Mouse (Mus musculus) MEL (cell line): Measurements from ENCODE around the gene Bola3. TPM values are rescaled to one million over a fixed set of nuclear protein-coding genes. Genes with fewer than 3 reads are reported as not detected.

ENCODE experiments used
- DNase-seq: peaks from one replicate; pipeline ENCODE4 v3.0.0; 2011; ENCODE audit warnings: low read depth, low spot score
- H3K27ac ChIP-seq: 2 replicates; pipeline ENCODE4 v1.5.1; 2012; ENCODE audit warnings: low read depth, mild to moderate bottlenecking, control low read depth, low read length, moderate library complexity; ENCODE audit not compliant: control insufficient read depth
- H3K27me3 ChIP-seq, 2 experiments: fragments of 150-350 bp in 1 of 2; sonication (generic) in 1 of 2; 2 replicates each; pipeline ENCODE4 v1.6.1; 2012; ENCODE audit warnings: low read length in 2 of 2, mild to moderate bottlenecking in 2 of 2, improper control_type of control experiment in 1 of 2, moderate library complexity in 1 of 2; ENCODE audit not compliant: insufficient read depth in 2 of 2, control insufficient read depth in 1 of 2
- H3K36me3 ChIP-seq, 2 experiments: 2 replicates each; pipeline ENCODE4 v1.6.1; 2012 to 2014; ENCODE audit warnings: low read length in 2 of 2, improper control_type of control experiment in 1 of 2, inconsistent platforms in 1 of 2, mild to moderate bottlenecking in 1 of 2; ENCODE audit not compliant: insufficient read depth in 2 of 2, control insufficient read depth in 1 of 2
- H3K4me1 ChIP-seq, 2 experiments: fragments of 150-350 bp in 1 of 2; sonication (generic) in 1 of 2; 2 replicates each; pipeline ENCODE4 v1.6.1; 2012; ENCODE audit warnings: low read length in 2 of 2, improper control_type of control experiment in 1 of 2, mild to moderate bottlenecking in 1 of 2; ENCODE audit not compliant: insufficient read depth in 2 of 2, control insufficient read depth in 1 of 2
- H3K4me3 ChIP-seq, 2 experiments: fragments of 150-350 bp in 1 of 2; sonication (generic) in 1 of 2; 2 replicates each; pipeline ENCODE4 v1.5.1; 2012; ENCODE audit warnings: low read depth in 2 of 2, low read length in 2 of 2, mild to moderate bottlenecking in 2 of 2, moderate library complexity in 2 of 2, control low read depth in 1 of 2, improper control_type of control experiment in 1 of 2; ENCODE audit not compliant: control insufficient read depth in 1 of 2, insufficient read depth in 1 of 2
- H3K79me2 ChIP-seq: 2 replicates; pipeline ENCODE4 v1.6.1; 2012; ENCODE audit warnings: mild to moderate bottlenecking, low read length, moderate library complexity; ENCODE audit not compliant: control insufficient read depth, poor library complexity, insufficient read depth
- H3K9ac ChIP-seq: 2 replicates; pipeline ENCODE4 v1.6.1; 2012; ENCODE audit warnings: low read depth, mild to moderate bottlenecking, control low read depth, low read length, moderate library complexity; ENCODE audit not compliant: control insufficient read depth, poor library complexity, severe bottlenecking
- H3K9me3 ChIP-seq: fragments of 150-350 bp; sonication (generic); replicated peaks from 2 replicates; pipeline ENCODE4 v1.6.1; 2012; ENCODE audit warnings: mild to moderate bottlenecking, low read length, improper control_type of control experiment, moderate library complexity; ENCODE audit not compliant: insufficient read depth
- CHD1 ChIP-seq: IDR thresholded peaks from 2 replicates; pipeline ENCODE4 v1.6.1; 2012; ENCODE audit warnings: low read depth, mild to moderate bottlenecking, inconsistent platforms, low read length, improper control_type of control experiment
- CHD2 ChIP-seq: IDR thresholded peaks from 2 replicates; pipeline ENCODE4 v1.6.1; 2011; ENCODE audit warnings: low read length, improper control_type of control experiment
- CTCF ChIP-seq, 3 experiments: IDR thresholded peaks in 2 of 3; conservative IDR thresholded peaks in 1 of 3; 2 replicates each; pipeline ENCODE4 v1.5.1; 2011 to 2012; ENCODE audit warnings: low read length in 3 of 3, low read depth in 2 of 3, mild to moderate bottlenecking in 2 of 3, improper control_type of control experiment in 1 of 3, inconsistent platforms in 1 of 3, mixed read lengths in 1 of 3, moderate library complexity in 1 of 3; ENCODE audit not compliant: control insufficient read depth in 1 of 3, insufficient read depth in 1 of 3, poor library complexity in 1 of 3, severe bottlenecking in 1 of 3
- GABPA ChIP-seq: IDR thresholded peaks from 2 replicates; pipeline ENCODE4 v1.6.1; 2012; ENCODE audit warnings: low read depth, mild to moderate bottlenecking, inconsistent platforms, low read length, improper control_type of control experiment, moderate library complexity
- GATA1 ChIP-seq: IDR thresholded peaks from 2 replicates; pipeline ENCODE4 v1.6.1; 2011; ENCODE audit warnings: low read depth, low read length, improper control_type of control experiment
- HCFC1 ChIP-seq: IDR thresholded peaks from 2 replicates; pipeline ENCODE4 v1.6.1; 2012; ENCODE audit warnings: low read depth, mild to moderate bottlenecking, inconsistent platforms, low read length, improper control_type of control experiment, moderate library complexity
- KAT2A ChIP-seq: conservative IDR thresholded peaks from 2 replicates; pipeline ENCODE4 v1.6.1; 2012; ENCODE audit warnings: low read depth, low read length, improper control_type of control experiment, inconsistent platforms
- MAX ChIP-seq: IDR thresholded peaks from 2 replicates; pipeline ENCODE4 v1.6.1; 2011; ENCODE audit warnings: low read length, improper control_type of control experiment
- MEF2A ChIP-seq: IDR thresholded peaks from 2 replicates; pipeline ENCODE4 v1.6.1; 2014; ENCODE audit warnings: low read depth, mild to moderate bottlenecking, inconsistent platforms, low read length, improper control_type of control experiment; ENCODE audit not compliant: poor library complexity, insufficient replicate concordance, severe bottlenecking; ENCODE audit errors: extremely low read depth
- MXI1 ChIP-seq: IDR thresholded peaks from 2 replicates; pipeline ENCODE4 v1.6.1; 2011; ENCODE audit warnings: mild to moderate bottlenecking, low read depth, low read length, improper control_type of control experiment
- MYC ChIP-seq: IDR thresholded peaks from 2 replicates; pipeline ENCODE4 v1.6.1; 2011; ENCODE audit warnings: low read depth, mild to moderate bottlenecking, low read length, improper control_type of control experiment, moderate library complexity
- NELFE ChIP-seq: IDR thresholded peaks from 2 replicates; pipeline ENCODE4 v1.6.1; 2011; ENCODE audit warnings: low read depth, low read length, improper control_type of control experiment
- NRF1 ChIP-seq: IDR thresholded peaks from 2 replicates; pipeline ENCODE4 v1.6.1; 2014; ENCODE audit warnings: low read depth, mild to moderate bottlenecking, inconsistent platforms, low read length, improper control_type of control experiment, moderate library complexity; ENCODE audit not compliant: poor library complexity, insufficient read depth, severe bottlenecking
- POLR2A ChIP-seq, 2 experiments: IDR thresholded peaks; 2 replicates each; pipeline ENCODE4 v1.6.1; 2011 to 2012; ENCODE audit warnings: low read length in 2 of 2, mild to moderate bottlenecking in 2 of 2, control low read depth in 1 of 2, improper control_type of control experiment in 1 of 2, low read depth in 1 of 2, moderate library complexity in 1 of 2; ENCODE audit not compliant: control insufficient read depth in 1 of 2, insufficient read depth in 1 of 2, poor library complexity in 1 of 2
- POLR2AphosphoS2 ChIP-seq: IDR thresholded peaks from 2 replicates; pipeline ENCODE4 v1.6.1; 2011; ENCODE audit warnings: low read length, improper control_type of control experiment
- POLR2AphosphoS5 ChIP-seq: IDR thresholded peaks from 2 replicates; pipeline ENCODE4 v1.6.1; 2012; ENCODE audit warnings: low read depth, borderline replicate concordance, mild to moderate bottlenecking, inconsistent platforms, low read length, moderate library complexity, mixed read lengths
- RCOR1 ChIP-seq: IDR thresholded peaks from 2 replicates; pipeline ENCODE4 v1.6.1; 2012; ENCODE audit warnings: low read depth, mild to moderate bottlenecking, inconsistent platforms, low read length, improper control_type of control experiment
- SIN3A ChIP-seq: IDR thresholded peaks from 2 replicates; pipeline ENCODE4 v1.6.1; 2012; ENCODE audit warnings: low read length, improper control_type of control experiment, inconsistent platforms
- TBP ChIP-seq: IDR thresholded peaks from 2 replicates; pipeline ENCODE4 v1.8.0; 2011; ENCODE audit warnings: low read depth, low read length, improper control_type of control experiment
- TCF12 ChIP-seq: IDR thresholded peaks from 2 replicates; pipeline ENCODE4 v1.6.1; 2014; ENCODE audit warnings: low read depth, mild to moderate bottlenecking, inconsistent platforms, low read length, improper control_type of control experiment, moderate library complexity
- UBTF ChIP-seq: IDR thresholded peaks from 2 replicates; pipeline ENCODE4 v1.6.1; 2012; ENCODE audit warnings: low read depth, mild to moderate bottlenecking, inconsistent platforms, low read length, improper control_type of control experiment, moderate library complexity, borderline replicate concordance; ENCODE audit not compliant: insufficient read depth
- USF2 ChIP-seq, 2 experiments: IDR thresholded peaks; 2 replicates each; pipeline ENCODE4 v1.6.1; 2011 to 2012; ENCODE audit warnings: improper control_type of control experiment in 2 of 2, low read length in 2 of 2, borderline replicate concordance in 1 of 2, inconsistent platforms in 1 of 2, low read depth in 1 of 2, mild to moderate bottlenecking in 1 of 2; ENCODE audit not compliant: insufficient read depth in 1 of 2
- polyA plus RNA-seq, 2 experiments: library from polyadenylated mRNA; stranded (reverse) in 1 of 2; unstranded in 1 of 2; fragments of >175 nt in 1 of 2; fragments of >200 nt in 1 of 2; gene quantifications; 2 replicates each; pipeline versions ENCODE4 v1.2.1 to v1.2.4; 2012; ENCODE audit warnings: low replicate concordance in 2 of 2, low read depth in 1 of 2; ENCODE audit not compliant: insufficient read length in 2 of 2, insufficient read depth in 1 of 2, missing spikeins in 1 of 2
- total RNA-seq: library from RNA; depleted of rRNA; stranded (reverse); fragments of 300-350 nt; gene quantifications from 2 replicates; pipeline ENCODE4 v1.2.3, GENCODE M21; 2012

Gene Bola3
- total and polyA plus RNA-seq, 3 experiments: 55.2 to 211 TPM; not detected in 1

- no peak for TF ChIP-seq UBTF
- TF ChIP-seq SIN3A: no peak
These were observed 36.9 kb upstream of the Bola3 start (continued) for GRCm38 (mm10) chr6:83312021-83312420.

GRCm38 (mm10) chr6:83312514-83312913 is 36.4 kb upstream of the Bola3 start:
- Histone ChIP-seq H3K36me3 (peaks cover 14 to 35% of the 10 kb centered on the region in 2 experiments), H3K4me1 (peaks cover 4 to 9% of the 10 kb centered on the region in 2 experiments; a peak in 3 of 4 replicates), H3K4me3 (no peak overlapping the region), H3K27me3 (no peaks in the 10 kb centered on the region), H3K27ac (no peak overlapping the region), H3K9me3 (no peaks in the 10 kb centered on the region), H3K79me2 (peaks cover 37% of the 10 kb centered on the region), H3K9ac (no peak overlapping the region)
- DNase-seq: no peak
- TF ChIP-seq NRF1 (no peak), TCF12 (no peak), MEF2A (no peak), POLR2A (IDR thresholded peaks at IDR 0.05; ENCODE audit: control insufficient read depth in 1 of 2, insufficient read depth in 1 of 2, low read depth in 1 of 2, low read length in 2 of 2, poor library complexity in 1 of 2) (no peak), USF2 (IDR thresholded peaks at IDR 0.05; ENCODE audit: borderline replicate concordance in 1 of 2, insufficient read depth in 1 of 2, low read depth in 1 of 2, low read length in 2 of 2) (no peak), KAT2A (no peak), CHD1 (no peak), GATA1 (no peak), TBP (no peak), MXI1 (no peak), NELFE (no peak), POLR2AphosphoS5 (no peak), GABPA (no peak), CTCF (IDR thresholded peaks at IDR 0.05 in 2 of 3, conservative IDR thresholded peaks at IDR 0.05 in 1 of 3; ENCODE audit: control insufficient read depth in 1 of 3, insufficient read depth in 1 of 3, low read depth in 2 of 3, low read length in 3 of 3, poor library complexity in 1 of 3, severe bottlenecking in 1 of 3) (no peak), MAX (no peak), MYC (no peak), POLR2AphosphoS2 (no peak), HCFC1 (no peak), RCOR1 (no peak), CHD2 (no peak)
